Mouse (Mus musculus) hindbrain, embryonic 14.5 days (tissue): ENCODE results near the gene Slc41a1. TPM values are rescaled to one million over a fixed set of nuclear protein-coding genes. Genes with fewer than 3 reads are reported as not detected.

Experiments
- ATAC-seq: fragments of 200-750 bp; cut with Nextera tagmentation; 2 replicates; pipeline ENCODE4 v1.8.0; 2017; ENCODE audit warnings: moderate number of reproducible peaks, mild to moderate bottlenecking, moderate TSS enrichment, moderate library complexity; ENCODE audit not compliant: low FRiP score
- DNase-seq: peaks from one replicate; pipeline ENCODE4 v3.0.0-alpha.2; 2015; ENCODE audit warnings: low spot score
- H3K27ac ChIP-seq: fragments of 300-500 bp; sonication (generic); 2 replicates; pipeline ENCODE4 v1.5.1; 2014; ENCODE audit warnings: mild to moderate bottlenecking, moderate library complexity
- H3K27me3 ChIP-seq: fragments of 300-500 bp; sonication (generic); 2 replicates; pipeline ENCODE4 v1.6.1; 2014; ENCODE audit warnings: mild to moderate bottlenecking, low read length, mixed read lengths; ENCODE audit not compliant: control insufficient read depth, insufficient read depth
- H3K36me3 ChIP-seq: fragments of 300-500 bp; sonication (generic); replicated peaks from 2 replicates; pipeline ENCODE4 v1.6.1; 2014; ENCODE audit not compliant: control insufficient read depth, insufficient read depth
- H3K4me1 ChIP-seq: fragments of 300-500 bp; sonication (generic); replicated peaks from 2 replicates; pipeline ENCODE4 v1.6.1; 2014; ENCODE audit warnings: antibody characterized with exemption, low read length, mixed read lengths; ENCODE audit not compliant: control insufficient read depth, insufficient read depth
- H3K4me2 ChIP-seq: fragments of 300-500 bp; sonication (generic); replicated peaks from 2 replicates; pipeline ENCODE4 v1.6.1; 2014; ENCODE audit warnings: mild to moderate bottlenecking, moderate library complexity
- H3K4me3 ChIP-seq: fragments of 300-500 bp; sonication (generic); replicated peaks from 2 replicates; pipeline ENCODE4 v1.5.1; 2014; ENCODE audit warnings: mild to moderate bottlenecking, low read length
- H3K9ac ChIP-seq: fragments of 300-500 bp; sonication (generic); 2 replicates; pipeline ENCODE4 v1.6.1; 2014
- H3K9me3 ChIP-seq: fragments of 300-500 bp; sonication (generic); 2 replicates; pipeline ENCODE4 v1.6.1; 2016; ENCODE audit warnings: low read length; ENCODE audit not compliant: control insufficient read depth
- WGBS: fragments of 180-500 bp; shearing (Covaris S2); extraction: QIAGEN DNeasy Blood & Tissue Kit; methylation state at CpG from one replicate; pipeline ENCODE4 v1.1.7; 2014; 5-methylcytosine and 5-hydroxymethylcytosine counted together
- polyA plus RNA-seq: library from polyadenylated mRNA; unstranded; fragments of >200 nt; fragmentation: Nextera tagmentation; extraction: Ambion mirVana; gene quantifications from 2 replicates; pipeline ENCODE4 v1.2.1, GENCODE M21; 2014

The Slc41a1 gene
- polyA plus RNA-seq, 1 experiment from 2014 or later = 14.3 TPM

DNA sequence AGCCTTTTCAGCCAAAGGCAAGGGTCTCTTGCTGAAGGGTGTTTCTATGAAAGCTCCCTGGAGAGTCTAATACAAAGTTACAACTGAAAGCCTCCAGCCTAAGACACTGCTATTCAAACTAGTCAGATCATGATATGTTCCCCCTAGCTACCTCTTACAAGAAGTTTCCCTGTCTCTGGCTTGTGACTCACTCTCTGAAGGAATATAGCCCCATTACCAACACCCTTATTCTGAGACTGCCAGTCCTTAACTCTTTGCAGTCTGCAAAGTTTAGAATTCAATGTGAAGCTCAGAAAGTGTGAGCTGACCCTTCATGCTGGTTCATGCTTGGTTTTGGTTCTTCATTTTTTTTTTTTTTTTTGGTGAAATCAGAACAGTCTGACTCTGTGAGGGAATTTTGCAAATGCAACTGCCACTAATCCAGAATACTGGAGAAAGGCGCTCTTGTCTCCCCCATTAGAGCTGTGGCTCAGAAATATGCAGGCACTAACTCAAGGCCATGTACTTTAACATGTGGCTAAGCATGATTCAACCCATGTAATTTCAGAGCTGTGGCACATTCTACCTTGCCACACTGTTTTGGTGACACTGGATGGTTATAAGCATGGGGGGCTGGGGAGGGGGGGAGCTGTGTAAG lies 4.3 kb upstream of the Slc41a1 start:
- peaks cover 6% of the 10 kb centered on the region; the same call in 1 of the 2 replicates for H3K9me3 ChIP-seq
- H3K9ac ChIP-seq = no peak overlapping the region
- H3K4me2 ChIP-seq = no peak overlapping the region
- no peaks in the 10 kb centered on the region for H3K27me3 ChIP-seq
- H3K4me3 ChIP-seq = no peak overlapping the region
- WGBS = 93% methylated on average over 1 of the region's 1 CpGs
- DNase-seq (no peak), ATAC-seq (no peak)
- no peak overlapping the region for H3K27ac ChIP-seq
- 0 out of 2 replicates have a peak, but pooled peaks cover 6% of the 10 kb centered on the region for H3K4me1 ChIP-seq
- H3K36me3 ChIP-seq = no peaks in the 10 kb centered on the region

DNA sequence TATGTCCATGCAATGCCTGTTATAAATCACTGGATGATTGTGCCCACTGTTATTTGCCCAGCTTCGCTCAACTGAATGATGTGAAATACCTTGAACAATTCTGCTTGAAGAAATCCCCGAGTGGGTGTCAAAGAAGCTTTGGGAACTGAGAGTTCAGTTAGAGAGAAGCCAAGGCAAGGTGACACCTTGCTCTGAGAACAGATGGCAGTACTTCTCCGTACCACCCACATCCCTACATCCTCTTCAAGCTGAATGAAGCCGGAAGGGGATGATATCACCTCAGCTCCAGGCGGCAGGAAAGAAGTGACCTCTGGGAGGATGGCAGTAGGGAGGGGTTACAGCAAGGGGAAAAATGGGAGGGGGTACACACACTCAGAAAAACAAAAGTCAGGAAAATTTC lies 3.7 kb upstream of the Slc41a1 start:
- Histone ChIP-seq H3K27ac (no peak overlapping the region), H3K36me3 (no peaks in the 10 kb centered on the region), H3K27me3 (no peaks in the 10 kb centered on the region), H3K9me3 (peaks cover 6% of the 10 kb centered on the region; the same call in 1 of the 2 replicates), H3K9ac (no peak overlapping the region), H3K4me1 (0 out of 2 replicates have a peak, but pooled peaks cover 6% of the 10 kb centered on the region), H3K4me3 (no peak overlapping the region), H3K4me2 (no peak overlapping the region)
- no peak for DNase-seq
- WGBS = 80% methylated on average over 5 of the region's 5 CpGs
- ATAC-seq = no peak

GRCm38 (mm10) chr1:131824528-131825181 lies 2.6 kb upstream of the Slc41a1 start:
- DNase-seq (no peak), ATAC-seq (no peak)
- 93% methylated on average over 11 of the region's 11 CpGs for WGBS

DNA sequence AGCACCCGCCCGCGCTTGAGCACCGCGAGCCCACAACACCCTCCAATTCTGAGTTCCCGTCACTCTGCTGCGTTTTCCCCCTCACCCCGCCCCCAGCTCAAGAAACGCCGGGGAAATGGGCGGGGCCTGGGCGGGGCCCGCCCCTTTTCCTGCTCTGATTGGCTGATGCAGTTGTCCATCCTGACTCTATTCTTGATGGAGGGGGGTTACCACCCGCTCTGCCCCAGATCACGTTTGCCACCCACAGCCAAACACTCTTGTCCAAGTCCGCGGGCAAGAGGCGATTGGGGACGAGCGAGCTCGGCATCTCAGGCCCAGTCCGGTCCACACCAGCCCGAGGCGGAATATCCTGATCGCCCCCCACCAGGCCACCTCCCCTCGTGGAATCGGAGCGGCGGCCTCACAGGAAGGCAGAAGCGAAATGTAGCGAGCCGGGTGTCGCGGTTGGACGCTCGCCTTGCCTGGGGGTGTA lies 530 bp downstream of the Slc41a1 start:
- H3K4me1 ChIP-seq = peaks cover 23% of the 10 kb centered on the region

More at GRCm38 (mm10) chr1:131824528-131825181, 2.6 kb upstream of the Slc41a1 start:
- no peaks in the 10 kb centered on the region for H3K27me3 ChIP-seq
- no peak overlapping the region for H3K27ac ChIP-seq
- H3K9ac ChIP-seq = no peak overlapping the region
- H3K4me3 ChIP-seq = no peak overlapping the region
- peaks cover 16% of the 10 kb centered on the region for H3K4me1 ChIP-seq
- no peak overlapping the region for H3K4me2 ChIP-seq
- no peaks in the 10 kb centered on the region for H3K9me3 ChIP-seq
- H3K36me3 ChIP-seq = no peaks in the 10 kb centered on the region

DNA sequence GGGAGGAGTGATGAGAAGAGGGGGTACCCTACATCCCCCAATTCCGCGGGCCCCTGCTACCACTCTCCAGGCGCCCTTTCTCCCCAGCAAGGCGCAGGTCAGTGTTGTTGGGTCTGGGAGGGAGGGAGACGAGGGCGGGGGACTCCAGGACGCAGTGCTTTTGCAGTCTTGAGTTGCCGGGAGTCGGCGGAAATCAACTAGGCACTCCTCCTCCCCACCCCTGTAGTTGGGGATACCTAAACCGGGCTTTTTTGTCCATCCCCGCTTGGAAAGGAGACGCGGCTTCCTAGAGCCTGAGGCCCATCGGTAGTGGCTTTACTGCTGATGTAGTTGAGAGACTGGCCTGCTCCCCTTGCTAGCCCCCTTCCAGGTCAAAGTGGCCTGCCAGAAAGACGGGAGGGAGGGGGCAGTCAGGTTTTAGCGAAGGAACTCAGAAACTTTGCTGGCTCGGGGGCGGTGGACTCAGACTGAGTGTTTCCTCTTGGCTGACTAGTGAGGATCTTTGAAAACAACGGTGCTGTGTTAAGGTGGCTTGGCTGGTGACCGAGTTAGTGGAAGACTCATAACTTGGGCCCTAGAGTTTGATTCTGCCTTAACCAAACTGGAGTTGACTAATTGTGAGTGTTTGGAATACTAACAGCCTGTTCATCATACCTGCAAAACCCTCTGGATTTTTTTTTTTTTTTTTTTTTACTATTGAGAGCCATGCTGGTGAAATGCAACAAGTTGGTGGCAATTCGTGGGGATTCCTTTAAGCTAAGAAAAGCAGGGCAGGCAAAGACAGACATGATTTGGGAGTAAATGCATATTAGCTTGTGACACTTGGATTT lies 1.2 kb downstream of the Slc41a1 start:
- peak; percentile 38 for DNase-seq
- WGBS = 2% methylated on average over 22 of the region's 22 CpGs

More for the DNA sequence above, 530 bp downstream of the Slc41a1 start:
- Histone ChIP-seq H3K9me3 (no peaks in the 10 kb centered on the region), H3K4me3 (peak overlapping the region; percentile 64), H3K9ac (peak overlapping the region; percentile 76), H3K27ac (peak overlapping the region; percentile 75), H3K4me2 (peak overlapping the region; percentile 68), H3K27me3 (no peaks in the 10 kb centered on the region), H3K36me3 (peaks cover 7% of the 10 kb centered on the region; the same call in 1 of the 2 replicates)
- peak; percentile 98 for DNase-seq
- WGBS = 0% methylated on average over 36 of the region's 36 CpGs
- peak; percentile 95 for ATAC-seq

DNA sequence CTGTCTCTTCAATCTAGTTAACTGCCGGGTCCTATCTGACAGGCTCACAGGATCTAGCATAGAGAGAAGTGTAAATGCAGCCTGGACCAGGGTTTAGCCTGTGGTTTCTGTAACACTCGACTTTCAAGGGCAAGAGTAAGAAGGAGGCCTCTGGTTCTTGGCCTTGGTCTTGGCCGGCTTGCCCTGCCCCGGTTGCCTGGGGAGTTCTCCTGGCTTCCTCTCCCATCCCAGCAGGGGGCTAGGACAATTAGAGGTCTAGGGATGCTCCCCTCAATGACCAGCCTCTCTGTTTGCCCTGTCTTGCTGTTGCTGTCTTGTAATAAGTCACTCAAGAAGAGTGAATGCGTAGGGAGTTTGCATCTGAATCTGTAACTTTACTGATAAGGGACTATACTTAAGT lies 2.0 kb downstream of the Slc41a1 start:
- WGBS = 41% methylated on average over 5 of the region's 5 CpGs
- Histone ChIP-seq H3K36me3 (peaks cover 10% of the 10 kb centered on the region; the same call in 1 of the 2 replicates), H3K27me3 (no peaks in the 10 kb centered on the region), H3K4me3 (peak overlapping the region; percentile 64), H3K9me3 (no peaks in the 10 kb centered on the region), H3K27ac (no peak overlapping the region), H3K4me2 (peak overlapping the region; percentile 68), H3K4me1 (peaks cover 23% of the 10 kb centered on the region), H3K9ac (peak overlapping the region; percentile 76)
- no peak for ATAC-seq
- DNase-seq = no peak

More for the DNA sequence above, 1.2 kb downstream of the Slc41a1 start:
- Histone ChIP-seq H3K27ac (peak overlapping the region; percentile 70), H3K4me3 (peak overlapping the region; percentile 64), H3K4me2 (peak overlapping the region; percentile 68), H3K36me3 (peaks cover 7% of the 10 kb centered on the region; the same call in 1 of the 2 replicates), H3K27me3 (no peaks in the 10 kb centered on the region), H3K4me1 (peaks cover 23% of the 10 kb centered on the region), H3K9ac (peak overlapping the region; percentile 76), H3K9me3 (no peaks in the 10 kb centered on the region)
- ATAC-seq = peak; percentile 55; the same call in 1 of the 2 replicates

DNA sequence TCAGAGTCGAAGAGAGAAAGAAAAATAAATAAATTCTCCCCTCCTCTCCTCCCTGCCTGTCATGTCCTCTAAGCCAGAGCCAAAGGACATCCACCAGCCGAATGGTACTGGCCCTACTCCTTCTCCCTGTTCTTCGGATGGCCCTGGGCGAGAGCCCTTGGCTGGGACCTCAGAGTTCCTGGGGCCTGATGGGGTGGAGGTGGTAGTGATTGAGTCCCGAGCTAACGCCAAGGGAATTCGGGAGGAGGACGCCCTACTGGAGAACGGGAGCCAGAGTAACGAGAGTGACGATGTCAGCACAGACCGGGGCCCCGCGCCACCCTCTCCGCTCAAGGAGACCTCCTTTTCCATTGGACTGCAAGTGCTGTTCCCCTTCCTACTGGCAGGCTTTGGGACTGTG lies 3.3 kb downstream of the Slc41a1 start:
- H3K27ac ChIP-seq = no peak overlapping the region
- H3K36me3 ChIP-seq = peaks cover 10% of the 10 kb centered on the region; the same call in 1 of the 2 replicates
- no peaks in the 10 kb centered on the region for H3K27me3 ChIP-seq
- H3K9me3 ChIP-seq = no peaks in the 10 kb centered on the region
- H3K4me3 ChIP-seq = no peak overlapping the region
- peak overlapping the region; percentile 7; the same call in 1 of the 2 replicates for H3K4me2 ChIP-seq
- ATAC-seq (no peak), DNase-seq (no peak)
- H3K9ac ChIP-seq = no peak overlapping the region
- H3K4me1 ChIP-seq = peaks cover 23% of the 10 kb centered on the region
- WGBS = 87% methylated on average over 15 of the region's 15 CpGs

DNA sequence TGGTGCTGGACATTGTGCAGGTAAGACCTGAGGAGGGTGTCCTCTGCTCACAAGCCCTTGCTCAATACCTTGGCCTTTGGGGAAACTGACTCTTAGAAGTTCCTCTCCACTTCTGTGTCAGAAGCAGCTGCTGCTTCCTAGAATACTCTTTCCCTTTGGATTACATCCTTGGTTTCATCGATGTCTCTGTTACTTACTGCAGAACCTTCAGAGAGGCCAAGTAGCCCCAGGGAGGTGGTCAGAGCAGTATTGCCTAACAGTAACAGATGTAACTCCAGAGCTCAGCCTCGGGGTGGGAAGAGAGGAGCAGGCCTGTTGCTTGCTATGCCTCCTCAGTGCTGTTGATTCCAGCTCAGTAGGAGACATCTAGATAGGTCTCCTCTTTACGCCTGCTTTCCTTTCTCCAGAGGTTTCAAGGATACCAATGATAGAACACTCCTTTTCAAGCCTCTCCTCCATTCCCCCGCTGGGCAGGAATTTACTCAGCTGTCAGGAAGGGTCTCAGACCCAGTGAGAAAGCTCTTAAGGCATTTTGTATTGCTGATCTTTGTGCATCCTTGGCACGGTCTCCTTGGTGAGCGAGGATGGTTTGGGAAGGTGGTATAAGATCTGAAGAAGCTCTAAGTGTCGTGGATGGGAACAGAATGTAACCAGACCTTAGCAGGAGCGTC lies 3.8 kb downstream of the Slc41a1 start:
- no peaks in the 10 kb centered on the region for H3K9me3 ChIP-seq
- no peak overlapping the region for H3K27ac ChIP-seq
- 81% methylated on average over 8 of the region's 8 CpGs for WGBS
- no peak for ATAC-seq
- H3K36me3 ChIP-seq = peaks cover 13% of the 10 kb centered on the region; the same call in 1 of the 2 replicates
- H3K4me2 ChIP-seq = peak overlapping the region; percentile 7; the same call in 1 of the 2 replicates
- peaks cover 23% of the 10 kb centered on the region for H3K4me1 ChIP-seq
- H3K4me3 ChIP-seq = no peak overlapping the region
- no peaks in the 10 kb centered on the region for H3K27me3 ChIP-seq
- 0 out of 2 replicates have a peak overlapping the region, but pooled peaks have one; percentile 20 for H3K9ac ChIP-seq
- DNase-seq = no peak
